Mouse (Mus musculus): Measurements from ENCODE around the gene Pla2g6. TPM values are rescaled to one million over a fixed set of nuclear protein-coding genes. Genes with fewer than 3 reads are reported as not detected.
A peak's percentile ranks its signal among the peaks of the same experiment; 100 is the strongest.

Pla2g6 gene
- total RNA-seq, 2 experiments from 2014 or later = 24.2 to 24.3 TPM

DNA sequence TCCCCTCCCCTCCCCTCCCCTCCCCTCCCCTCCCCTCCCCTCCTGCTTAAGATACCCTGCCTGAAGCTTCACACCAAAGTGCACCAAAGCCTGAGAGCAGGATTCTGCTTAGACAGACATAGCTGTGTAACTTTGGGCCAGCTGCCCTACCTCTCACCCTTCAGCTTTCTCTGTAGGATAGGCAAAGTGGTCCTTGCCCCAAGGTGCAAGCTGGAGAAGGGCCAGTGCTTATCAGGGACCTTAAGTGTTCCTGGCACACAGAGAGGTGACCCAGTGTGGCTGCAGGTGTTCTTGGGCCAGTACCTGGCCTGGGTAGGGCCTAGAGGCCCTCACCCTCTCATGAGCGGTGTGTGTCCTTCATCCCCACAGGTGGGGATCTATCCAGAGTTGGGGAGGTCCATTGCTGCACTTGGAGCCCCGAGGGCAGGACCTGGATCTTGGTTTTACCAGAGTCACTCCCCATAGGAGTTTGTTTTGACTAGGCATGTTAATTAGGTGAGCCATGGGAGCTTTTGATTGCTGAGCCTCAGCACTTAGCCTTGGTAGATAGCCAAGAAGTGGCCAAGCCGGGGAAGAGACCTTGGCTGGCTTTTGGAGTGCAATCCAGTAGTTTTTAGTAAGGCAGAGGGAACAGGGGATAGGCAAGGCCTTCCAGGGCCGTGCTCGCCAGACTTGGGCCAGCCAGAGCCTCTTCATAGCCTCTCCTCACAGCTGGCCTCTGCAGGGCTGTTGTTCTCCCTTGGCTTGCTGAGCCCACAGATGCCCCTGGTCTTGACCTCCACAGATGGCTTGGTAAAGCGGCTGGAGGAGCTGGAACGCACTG lies 83.9 kb downstream of the Pla2g6 start:
- DNase-seq (ENCODE audit: extremely low spot score in 1 of 2, low spot score in 1 of 2) = no peak

GRCm38 (mm10) chr15:79243234-79244042 lies 84.8 kb downstream of the Pla2g6 start:
- peak; percentile 97 to 99 for DNase-seq (ENCODE audit: extremely low spot score in 1 of 2, low spot score in 1 of 2)

GRCm38 (mm10) chr15:79242574-79243233 lies 85.5 kb downstream of the Pla2g6 start:
- no peak for DNase-seq (ENCODE audit: extremely low spot score in 1 of 2, low spot score in 1 of 2)

DNA sequence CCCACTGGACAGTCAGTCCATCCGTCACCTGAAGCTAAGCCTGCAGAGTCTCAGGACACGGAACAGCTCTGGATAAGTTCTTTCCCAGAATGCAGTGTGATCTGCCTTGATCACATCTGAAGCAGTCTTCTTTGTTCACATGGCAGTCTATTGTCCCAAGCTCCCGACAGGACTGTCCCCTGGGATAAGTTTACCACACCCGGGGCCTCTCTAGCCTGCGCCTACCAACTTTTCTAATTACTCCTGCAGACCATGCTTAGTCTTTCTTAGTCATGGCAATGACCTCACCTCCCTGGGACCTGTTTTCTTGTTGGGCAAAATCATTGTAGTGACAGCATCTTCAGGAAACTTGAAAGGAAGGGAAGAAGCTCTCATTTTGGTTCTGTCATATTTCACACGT lies 90.2 kb downstream of the Pla2g6 start:
- no peak for DNase-seq (ENCODE audit: extremely low spot score in 1 of 2, low spot score in 1 of 2)

Small RNA genes within 50 kb of the gene (microRNA-seq; reads per million reads assigned to microRNA genes)
- 1.8 to 3.6 reads per million in 2 experiments for gene Mir1943

Other genes starting within 250 kb of the Pla2g6 start
- gene Micall1, start 219.5 kb downstream of the Pla2g6 start, total RNA-seq (2021) = 10 to 100 TPM; 34.3 to 41.6 TPM
- 100 to 1,000 TPM; 104 to 112 TPM for gene Polr2f, start 187.4 kb downstream of the Pla2g6 start, total RNA-seq (2021)
- 1 to 10 TPM; 9.1 to 9.6 TPM for gene 1700088E04Rik, start 187.1 kb downstream of the Pla2g6 start, total RNA-seq (2021)
- gene Sox10, start 163.2 kb downstream of the Pla2g6 start, total RNA-seq (2021) = 10 to 100 TPM; 38.5 to 41.2 TPM
- 10 to 100 TPM; 42.0 to 50.6 TPM for gene Pick1, start 99.2 kb downstream of the Pla2g6 start, total RNA-seq (2021)
- gene Gm49486, start 99.0 kb downstream of the Pla2g6 start, total RNA-seq (2021) = under 1 TPM; 0.94 to 0.98 TPM
- gene Slc16a8, start 73.6 kb downstream of the Pla2g6 start, total RNA-seq (2021) = not detected
- gene Baiap2l2, start 42.9 kb downstream of the Pla2g6 start, total RNA-seq (2021) = 1 to 10 TPM; 3.3 to 4.2 TPM
- 1 to 10 TPM in 1 of 2 experiments, under 1 TPM in 1; 0.61 to 1.0 TPM for gene Maff, start 18.2 kb upstream of the Pla2g6 start, total RNA-seq (2021)
- gene Tmem184b, start 75.2 kb upstream of the Pla2g6 start, total RNA-seq (2021) = 10 to 100 TPM; 54.2 to 55.4 TPM
- gene Csnk1e, start 127.2 kb upstream of the Pla2g6 start, total RNA-seq (2021) = 100 to 1,000 TPM; 110 to 121 TPM
- gene Kcnj4, start 176.9 kb upstream of the Pla2g6 start, total RNA-seq (2021) = 10 to 100 TPM; 85.0 to 86.9 TPM
- gene Kdelr3, start 188.0 kb upstream of the Pla2g6 start, total RNA-seq (2021) = under 1 TPM; 0.37 to 0.68 TPM
- 100 to 1,000 TPM; 275 to 348 TPM for gene Ddx17, start 218.4 kb upstream of the Pla2g6 start, total RNA-seq (2021)

Data from layer of hippocampus, postnatal 25 days (tissue).